Mouse (Mus musculus) left cerebral cortex, adult 11 months (tissue): ENCODE results near the gene Pdlim7.

ENCODE experiments used
- DNase-seq: peaks from one replicate; pipeline ENCODE4 v3.0.0; 2022; ENCODE audit warnings: low spot score

Pdlim7 gene

GRCm38 (mm10) chr13:55486029-55486794 lies 27.3 kb downstream of the Pdlim7 start:
- DNase-seq: no peak

GRCm38 (mm10) chr13:55484520-55485088 lies 28.9 kb downstream of the Pdlim7 start:
- no peak for DNase-seq

GRCm38 (mm10) chr13:55483593-55483992 lies 29.9 kb downstream of the Pdlim7 start:
- DNase-seq: peak; percentile 92

GRCm38 (mm10) chr13:55483071-55483470 lies 30.4 kb downstream of the Pdlim7 start:
- DNase-seq: no peak

GRCm38 (mm10) chr13:55482542-55482941 lies 30.9 kb downstream of the Pdlim7 start:
- DNase-seq: no peak

- no peak for DNase-seq
Observed at GRCm38 (mm10) chr13:55479929-55480328, 33.5 kb downstream of the Pdlim7 start.

- no peak for DNase-seq
Observed at GRCm38 (mm10) chr13:55479008-55479407, 34.5 kb downstream of the Pdlim7 start.

GRCm38 (mm10) chr13:55478036-55478435 lies 35.4 kb downstream of the Pdlim7 start:
- no peak for DNase-seq

GRCm38 (mm10) chr13:55477492-55477891 lies 36.0 kb downstream of the Pdlim7 start:
- no peak for DNase-seq

GRCm38 (mm10) chr13:55476256-55476655 lies 37.2 kb downstream of the Pdlim7 start:
- no peak for DNase-seq

GRCm38 (mm10) chr13:55475750-55476149 lies 37.7 kb downstream of the Pdlim7 start:
- DNase-seq: no peak

GRCm38 (mm10) chr13:55474621-55475069 lies 38.8 kb downstream of the Pdlim7 start:
- DNase-seq: no peak

- no peak for DNase-seq
Observed at GRCm38 (mm10) chr13:55473961-55474360, 39.5 kb downstream of the Pdlim7 start.

- DNase-seq: no peak
Observed at GRCm38 (mm10) chr13:55473076-55473831, 40.2 kb downstream of the Pdlim7 start.

- DNase-seq: no peak
Observed at GRCm38 (mm10) chr13:55472132-55473022, 41.1 kb downstream of the Pdlim7 start.

GRCm38 (mm10) chr13:55471819-55472131 lies 41.7 kb downstream of the Pdlim7 start:
- no peak for DNase-seq

GRCm38 (mm10) chr13:55471156-55471818 lies 42.2 kb downstream of the Pdlim7 start:
- DNase-seq: no peak

- DNase-seq: no peak
Observed at GRCm38 (mm10) chr13:55470372-55470771, 43.1 kb downstream of the Pdlim7 start.

- no peak for DNase-seq
Observed at GRCm38 (mm10) chr13:55468851-55469560, 44.5 kb downstream of the Pdlim7 start.

GRCm38 (mm10) chr13:55465830-55466440 lies 47.5 kb downstream of the Pdlim7 start:
- no peak for DNase-seq
